Mouse (Mus musculus) Patski (cell line): ENCODE measurements around the gene Cd320. TPM values are rescaled to one million over a fixed set of nuclear protein-coding genes. Genes with fewer than 3 reads are reported as not detected.
"Not testable (repeated sequence)": the region's sequence is repeated elsewhere in the genome, so short reads cannot be mapped to it uniquely, and the experiment has no call there.

ENCODE experiments used
- ATAC-seq: fragments of 100-300 bp; one replicate; pipeline ENCODE4 v1.8.0; 2021
- CTCF ChIA-PET: fragments of 350-600 bp; sonication (Branson Sonifier 250); formaldehyde crosslinking; loops from one replicate; lab custom pipeline; 2022; ENCODE audit warnings: inconsistent platforms; lab: Charles Lee
- POLR2A ChIA-PET: fragments of 350-600 bp; sonication (Branson Sonifier 250); formaldehyde crosslinking; loops from one replicate; lab custom pipeline; 2022; ENCODE audit warnings: antibody characterized with exemption, inconsistent platforms; lab: Charles Lee
- DNase-seq: peaks from one replicate; pipeline ENCODE4 v3.0.0-alpha.2; 2011; ENCODE audit warnings: low read depth, low spot score
- H3K27me3 ChIP-seq: fragments of 371-371 bp; one replicate; pipeline ENCODE4 v1.5.1; 2021
- CTCF ChIP-seq: fragments of 100-300 bp; IDR thresholded peaks from one replicate; pipeline ENCODE4 v1.5.1; 2021
- in situ Hi-C: fragments of 300-500 bp; cut with MboI; formaldehyde crosslinking; loops from 3 replicates; pipeline ENCODE4 v1.11.1; 2018; ENCODE audit warnings: low pct_unique_long_range_greater_than_20kb, mixed read lengths
- polyA plus RNA-seq: library from polyadenylated mRNA; unstranded; gene quantifications from one replicate; pipeline ENCODE4 v1.2.3, GENCODE M21; 2021

Cd320 gene
- polyA plus RNA-seq, 1 experiment from 2014 or later, result 43.1 TPM

DNA sequence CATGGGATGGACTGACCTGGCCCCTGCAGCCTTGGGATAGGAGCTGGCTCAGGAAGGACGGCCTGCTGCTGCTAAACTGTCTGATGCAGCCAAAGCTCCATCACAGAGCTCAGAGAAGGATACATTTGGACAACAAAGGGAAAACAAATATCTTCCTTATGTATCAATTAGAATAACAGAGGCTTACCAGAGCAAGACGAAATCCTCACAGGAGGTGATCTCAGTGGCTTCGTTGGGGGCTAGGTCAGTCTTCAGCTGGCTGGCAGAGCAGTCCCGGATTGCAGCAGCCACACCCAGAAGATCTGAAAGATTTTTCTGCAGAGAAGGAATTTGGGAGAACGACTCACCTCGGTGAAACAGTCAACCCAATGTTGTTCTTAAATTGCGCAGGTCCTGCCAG is 49.5 kb downstream of the Cd320 start:
- no peak for TF ChIP-seq CTCF
- CTCF ChIA-PET, result no interaction called here
- DNase-seq (no peak), ATAC-seq (no peak)
- POLR2A ChIA-PET, result no interaction called here
- in situ Hi-C loops, result no loop called here
- H3K27me3 ChIP-seq, result no peaks in the 10 kb centered on the region

DNA sequence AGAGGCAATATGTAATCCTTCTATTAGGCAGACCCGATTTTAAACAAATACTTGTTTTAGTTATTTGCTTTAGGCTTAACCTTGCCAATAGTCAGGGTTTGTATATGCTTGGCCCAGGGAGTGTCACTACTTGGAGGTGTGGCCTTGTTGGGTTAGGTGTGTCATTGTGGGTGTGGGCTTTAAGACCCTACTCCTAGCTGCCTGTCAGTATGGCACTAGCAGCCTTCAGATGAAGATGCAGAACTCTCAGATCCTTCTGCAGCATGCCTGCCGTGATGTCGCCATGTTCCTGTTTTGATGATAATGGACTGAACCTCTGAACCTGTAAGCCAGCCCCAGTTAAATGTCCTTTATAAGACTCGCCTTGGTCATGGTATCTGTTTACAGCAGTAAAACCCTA is 50.1 kb downstream of the Cd320 start:
- ATAC-seq, DNase-seq, in situ Hi-C loops, CTCF ChIA-PET, H3K27me3 ChIP-seq, POLR2A ChIA-PET: not testable (repeated sequence)

DNA sequence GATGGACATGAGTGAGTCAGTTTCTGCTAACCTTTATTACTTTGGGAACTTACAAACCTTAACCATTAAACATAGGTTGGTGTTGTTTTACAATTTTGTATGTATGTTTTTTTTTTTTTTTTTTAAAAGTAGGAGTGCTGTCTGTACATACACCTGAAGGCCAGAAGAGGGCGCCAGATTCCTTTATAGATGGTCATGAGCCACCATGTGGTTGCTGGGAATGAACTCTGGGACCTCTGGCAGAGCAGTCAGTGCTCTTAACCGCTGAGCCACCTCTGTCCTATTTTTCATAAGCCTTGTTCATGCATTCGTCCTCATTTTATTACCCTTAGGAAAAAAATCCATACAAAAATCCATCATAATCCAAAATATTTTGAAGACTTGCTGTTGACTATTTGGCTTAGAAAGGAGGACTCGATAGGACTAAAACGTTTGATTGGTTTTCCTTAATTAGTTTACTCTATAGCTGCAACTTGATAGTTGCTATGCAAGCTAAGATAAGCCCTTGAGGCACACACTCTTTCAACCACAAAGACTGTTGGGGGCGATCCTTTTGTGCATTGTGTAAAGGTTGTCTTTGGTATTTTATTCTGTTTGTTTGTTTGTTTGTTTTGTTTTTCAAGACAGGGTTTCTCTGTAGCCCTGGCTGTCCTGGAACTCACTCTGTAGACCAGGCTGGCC is 54.4 kb downstream of the Cd320 start:
- POLR2A ChIA-PET, result interaction anchor here (1.0 kb wide), 1 partner anchor 11 kb away, joined by 4 read pairs; no protein-coding TSS in a partner anchor

DNA sequence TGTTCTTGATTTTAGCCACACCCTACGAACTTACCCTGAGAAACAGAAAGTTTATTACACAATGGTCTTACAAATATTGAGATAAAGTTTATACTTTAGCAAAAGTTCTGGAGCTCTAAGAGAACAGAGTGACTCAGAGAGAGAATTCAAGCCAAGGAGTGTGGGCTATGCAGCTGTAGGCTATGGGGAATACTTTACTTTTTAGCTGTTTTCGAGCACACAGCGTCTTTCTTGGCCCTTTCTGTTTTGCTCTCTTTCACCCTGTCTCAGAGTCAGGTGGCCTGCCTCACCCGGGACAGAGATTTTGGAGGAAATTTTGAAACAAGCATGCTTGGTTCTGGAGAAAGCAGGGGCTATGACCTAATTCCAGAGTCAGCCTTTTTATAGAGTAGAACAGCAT is 55.3 kb downstream of the Cd320 start:
- ChIA-PET POLR2A (interaction anchor here (1.0 kb wide), 1 partner anchor 10 kb away, joined by 4 read pairs; no protein-coding TSS in a partner anchor), CTCF (interaction anchor here (0.8 to 5.6 kb wide), 5 partner anchors 10 to 42 kb away, joined by 3 to 38 read pairs (median 4); partner anchors contain the start of genes Daxx, Pfdn6 and Wdr46)
- ATAC-seq, DNase-seq, H3K27me3 ChIP-seq, in situ Hi-C loops: not testable (repeated sequence)

More for the DNA sequence above, 54.4 kb downstream of the Cd320 start:
- peak; percentile 78 for TF ChIP-seq CTCF
- H3K27me3 ChIP-seq, result no peaks in the 10 kb centered on the region
- no peak for DNase-seq
- ATAC-seq, result no peak
- CTCF ChIA-PET, result interaction anchor here (0.6 to 5.6 kb wide), 6 partner anchors 11 to 43 kb away, joined by 3 to 38 read pairs (median 4); partner anchors contain the start of genes Daxx, Pfdn6 and Wdr46
- in situ Hi-C loops, result no loop called here

Other genes with a start within 250 kb of the Cd320 start
- 33.0 TPM for gene Zfp414, start 214.0 kb upstream of the Cd320 start, polyA plus RNA-seq
- 0.56 TPM for gene Pram1, start 205.0 kb upstream of the Cd320 start, polyA plus RNA-seq
- gene Hnrnpm, start 156.2 kb upstream of the Cd320 start, polyA plus RNA-seq, result 248 TPM
- gene March2, start 124.4 kb upstream of the Cd320 start, polyA plus RNA-seq, result 77.2 TPM
- 222 TPM for gene Rab11b, start 82.6 kb upstream of the Cd320 start, polyA plus RNA-seq
- 1.8 TPM for gene Angptl4, start 61.3 kb upstream of the Cd320 start, polyA plus RNA-seq
- 4.1 TPM for gene Kank3, start 32.6 kb upstream of the Cd320 start, polyA plus RNA-seq
- gene Rps28, start 18.5 kb upstream of the Cd320 start, polyA plus RNA-seq, result 1,207 TPM
- gene Ndufa7, start 18.5 kb upstream of the Cd320 start, polyA plus RNA-seq, result 361 TPM
- not detected for gene Gm7029, start 30.7 kb downstream of the Cd320 start, polyA plus RNA-seq
- gene Kifc1, start 47.6 kb downstream of the Cd320 start, polyA plus RNA-seq, result 54.0 TPM
- not detected for gene Platr17, start 62.0 kb downstream of the Cd320 start, polyA plus RNA-seq
- gene Daxx, start 66.3 kb downstream of the Cd320 start, polyA plus RNA-seq, result 37.4 TPM
- gene Tapbp, start 72.8 kb downstream of the Cd320 start, polyA plus RNA-seq, result 155 TPM
- 30.7 TPM for gene Zbtb22, start 72.8 kb downstream of the Cd320 start, polyA plus RNA-seq
- 59.6 TPM for gene Rgl2, start 86.5 kb downstream of the Cd320 start, polyA plus RNA-seq
- 115 TPM for gene Pfdn6, start 97.3 kb downstream of the Cd320 start, polyA plus RNA-seq
- gene Wdr46, start 97.6 kb downstream of the Cd320 start, polyA plus RNA-seq, result 35.8 TPM
- 2.8 TPM for gene B3galt4, start 108.4 kb downstream of the Cd320 start, polyA plus RNA-seq
- gene Vps52, start 112.7 kb downstream of the Cd320 start, polyA plus RNA-seq, result 56.9 TPM
- gene Rps18, start 112.9 kb downstream of the Cd320 start, polyA plus RNA-seq, result 1,854 TPM
- 79.5 TPM for gene H2-K1, start 157.3 kb downstream of the Cd320 start, polyA plus RNA-seq
- gene Ring1, start 181.6 kb downstream of the Cd320 start, polyA plus RNA-seq, result 31.1 TPM
- gene H2-Ke6, start 185.0 kb downstream of the Cd320 start, polyA plus RNA-seq, result 49.3 TPM
- gene Slc39a7, start 188.6 kb downstream of the Cd320 start, polyA plus RNA-seq, result 189 TPM
- gene Rxrb, start 188.7 kb downstream of the Cd320 start, polyA plus RNA-seq, result 57.1 TPM
- 0.60 TPM for gene Col11a2, start 196.3 kb downstream of the Cd320 start, polyA plus RNA-seq
- gene H2-Oa, start 249.2 kb downstream of the Cd320 start, polyA plus RNA-seq, result not detected